Mouse (Mus musculus): Measurements from ENCODE around the gene Rai14.

The Rai14 gene

GRCm38 (mm10) chr15:10648372-10649109 lies 65.9 kb downstream of the Rai14 start:
- peak; percentile 16 for DNase-seq (ENCODE audit: low spot score)

GRCm38 (mm10) chr15:10646297-10646696 lies 68.1 kb downstream of the Rai14 start:
- DNase-seq (ENCODE audit: low spot score): no peak

- DNase-seq (ENCODE audit: low spot score): no peak
Measured at GRCm38 (mm10) chr15:10645101-10645500, 69.3 kb downstream of the Rai14 start.

- DNase-seq (ENCODE audit: low spot score): no peak
Measured at GRCm38 (mm10) chr15:10643819-10644218, 70.6 kb downstream of the Rai14 start.

- DNase-seq (ENCODE audit: low spot score): no peak
Measured at GRCm38 (mm10) chr15:10643224-10643623, 71.2 kb downstream of the Rai14 start.

- no peak for DNase-seq (ENCODE audit: low spot score)
Measured at GRCm38 (mm10) chr15:10642419-10642818, 72.0 kb downstream of the Rai14 start.

- no peak for DNase-seq (ENCODE audit: low spot score)
Measured at GRCm38 (mm10) chr15:10640721-10641120, 73.7 kb downstream of the Rai14 start.

GRCm38 (mm10) chr15:10637251-10637793 lies 77.1 kb downstream of the Rai14 start:
- no peak for DNase-seq (ENCODE audit: low spot score)

GRCm38 (mm10) chr15:10636844-10637243 lies 77.6 kb downstream of the Rai14 start:
- no peak for DNase-seq (ENCODE audit: low spot score)

- DNase-seq (ENCODE audit: low spot score): no peak
Measured at GRCm38 (mm10) chr15:10635121-10635520, 79.3 kb downstream of the Rai14 start.

GRCm38 (mm10) chr15:10634176-10634575 lies 80.2 kb downstream of the Rai14 start:
- DNase-seq (ENCODE audit: low spot score): no peak

- DNase-seq (ENCODE audit: low spot score): no peak
Measured at GRCm38 (mm10) chr15:10633381-10633780, 81.0 kb downstream of the Rai14 start.

GRCm38 (mm10) chr15:10632581-10632980 lies 81.8 kb downstream of the Rai14 start:
- no peak for DNase-seq (ENCODE audit: low spot score)

GRCm38 (mm10) chr15:10632060-10632459 lies 82.4 kb downstream of the Rai14 start:
- no peak for DNase-seq (ENCODE audit: low spot score)

- DNase-seq (ENCODE audit: low spot score): no peak
Measured at GRCm38 (mm10) chr15:10631541-10631940, 82.9 kb downstream of the Rai14 start.

GRCm38 (mm10) chr15:10628980-10629346 lies 85.5 kb downstream of the Rai14 start:
- no peak for DNase-seq (ENCODE audit: low spot score)

- DNase-seq (ENCODE audit: low spot score): no peak
Measured at GRCm38 (mm10) chr15:10628131-10628979, 86.1 kb downstream of the Rai14 start.

- no peak for DNase-seq (ENCODE audit: low spot score)
Measured at GRCm38 (mm10) chr15:10623571-10624227, 90.7 kb downstream of the Rai14 start.

GRCm38 (mm10) chr15:10621194-10621593 lies 93.2 kb downstream of the Rai14 start:
- no peak for DNase-seq (ENCODE audit: low spot score)

GRCm38 (mm10) chr15:10619678-10620077 lies 94.7 kb downstream of the Rai14 start:
- DNase-seq (ENCODE audit: low spot score): no peak

GRCm38 (mm10) chr15:10618276-10618675 lies 96.1 kb downstream of the Rai14 start:
- no peak for DNase-seq (ENCODE audit: low spot score)

GRCm38 (mm10) chr15:10616001-10616400 lies 98.4 kb downstream of the Rai14 start:
- DNase-seq (ENCODE audit: low spot score): no peak

All from urinary bladder, postnatal 14 days (tissue).